Mouse (Mus musculus): ENCODE results near the gene Ccnk. TPM values are rescaled to one million over a fixed set of nuclear protein-coding genes. Genes with fewer than 3 reads are reported as not detected.
A peak's percentile ranks its signal among the peaks of the same experiment; 100 is the strongest.

The Ccnk gene
- total RNA-seq, 2 experiments from 2014 or later = 29.2 to 31.1 TPM

GRCm38 (mm10) chr12:108221206-108221605, 41.8 kb downstream of the Ccnk start:
- DNase-seq (ENCODE audit: low spot score in 2 of 2) = no peak

GRCm38 (mm10) chr12:108221712-108222111, 42.3 kb downstream of the Ccnk start:
- no peak for DNase-seq (ENCODE audit: low spot score in 2 of 2)

- no peak for DNase-seq (ENCODE audit: low spot score in 2 of 2)
These were observed 44.0 kb downstream of the Ccnk start for GRCm38 (mm10) chr12:108223357-108223756.

- DNase-seq (ENCODE audit: low spot score in 2 of 2) = no peak
These were observed 46.4 kb downstream of the Ccnk start for GRCm38 (mm10) chr12:108225781-108226180.

GRCm38 (mm10) chr12:108226216-108226615, 46.8 kb downstream of the Ccnk start:
- DNase-seq (ENCODE audit: low spot score in 2 of 2) = no peak

- no peak for DNase-seq (ENCODE audit: low spot score in 2 of 2)
These were observed 47.6 kb downstream of the Ccnk start for GRCm38 (mm10) chr12:108226941-108227340.

GRCm38 (mm10) chr12:108227527-108227926, 48.1 kb downstream of the Ccnk start:
- no peak for DNase-seq (ENCODE audit: low spot score in 2 of 2)

- DNase-seq (ENCODE audit: low spot score in 2 of 2) = no peak
These were observed 50.7 kb downstream of the Ccnk start for GRCm38 (mm10) chr12:108230077-108230476.

- peak in 1 of 2 experiments; percentile 61 for DNase-seq (ENCODE audit: low spot score in 2 of 2)
These were observed 51.7 kb downstream of the Ccnk start for GRCm38 (mm10) chr12:108230821-108231794.

- DNase-seq (ENCODE audit: low spot score in 2 of 2) = no peak
These were observed 52.5 kb downstream of the Ccnk start for GRCm38 (mm10) chr12:108231901-108232300.

GRCm38 (mm10) chr12:108233736-108234135, 54.4 kb downstream of the Ccnk start:
- DNase-seq (ENCODE audit: low spot score in 2 of 2) = no peak

GRCm38 (mm10) chr12:108234832-108235602, 55.6 kb downstream of the Ccnk start:
- no peak for DNase-seq (ENCODE audit: low spot score in 2 of 2)

GRCm38 (mm10) chr12:108235976-108236555, 56.7 kb downstream of the Ccnk start:
- DNase-seq (ENCODE audit: low spot score in 2 of 2) = no peak

- DNase-seq (ENCODE audit: low spot score in 2 of 2) = no peak
These were observed 58.1 kb downstream of the Ccnk start for GRCm38 (mm10) chr12:108237300-108238006.

GRCm38 (mm10) chr12:108238395-108239035, 59.1 kb downstream of the Ccnk start:
- no peak for DNase-seq (ENCODE audit: low spot score in 2 of 2)

- no peak for DNase-seq (ENCODE audit: low spot score in 2 of 2)
These were observed 60.1 kb downstream of the Ccnk start for GRCm38 (mm10) chr12:108239441-108239840.

GRCm38 (mm10) chr12:108240401-108240890, 61.1 kb downstream of the Ccnk start:
- no peak for DNase-seq (ENCODE audit: low spot score in 2 of 2)

- no peak for DNase-seq (ENCODE audit: low spot score in 2 of 2)
These were observed 61.7 kb downstream of the Ccnk start for GRCm38 (mm10) chr12:108240953-108241588.

GRCm38 (mm10) chr12:108241626-108242025, 62.2 kb downstream of the Ccnk start:
- no peak for DNase-seq (ENCODE audit: low spot score in 2 of 2)
